ENCODE assay signal across 9 mouse cellular contexts in genomic region chr1:189757054-189757408, GRCm38 (mm10). TPM values are rescaled to one million over a fixed set of nuclear protein-coding genes. Genes with fewer than 3 reads are reported as not detected.
DNase-seq lines count a peak whose midpoint lies in the region; ATAC-seq and TF ChIP-seq lines count a peak whose summit lies in the region.
"Had no signal": no experiment of that assay in that cellular context is flagged by ENCODE, and none has a peak within 500 bp of the region (broad histone marks: within the 10 kb centered on the region; RNA-seq: fewer than 3 reads in every experiment).

No protein-coding gene starts in this region.

- no peak for DNase-seq in heart, postnatal 4 days
- DNase-seq in midbrain, embryonic 14.5 days = no peak
- DNase-seq in limb, embryonic 14.5 days (ENCODE audit: low spot score) = no peak
- no peak for DNase-seq in right cerebral cortex, postnatal 14 days
- DNase-seq in gastrocnemius, postnatal 10 days = no peak
- DNase-seq: thymus, postnatal 14 days had no signal

- H3K9me3 ChIP-seq in heart, embryonic 16.5 days (replicated peaks; ENCODE audit: control insufficient read depth, low read length) = no peaks in the 10 kb centered on the region
- H3K9me3 ChIP-seq in midbrain, embryonic 15.5 days = no peaks in the 10 kb centered on the region
- no peaks in the 10 kb centered on the region for H3K9me3 ChIP-seq in midbrain, embryonic 14.5 days (ENCODE audit: control insufficient read depth, low read length)
- H3K9me3 ChIP-seq in limb, embryonic 14.5 days (ENCODE audit: control insufficient read depth, low read length) = no peaks in the 10 kb centered on the region
- H3K9me3 ChIP-seq in stomach, embryonic 14.5 days (ENCODE audit: control insufficient read depth, low read depth, low read length) = no peaks in the 10 kb centered on the region

- ATAC-seq in heart, embryonic 16.5 days (replicated peaks; ENCODE audit: extremely low read depth, insufficient read depth, low FRiP score) = no peak
- ATAC-seq in midbrain, embryonic 15.5 days (replicated peaks) = no peak
- no peak for ATAC-seq in midbrain, embryonic 14.5 days (ENCODE audit: low FRiP score, low TSS enrichment)
- no peak for ATAC-seq in limb, embryonic 14.5 days (ENCODE audit: low FRiP score, low read depth)
- no peak for ATAC-seq in stomach, embryonic 14.5 days (ENCODE audit: insufficient number of reproducible peaks, insufficient read depth, low FRiP score, low read depth)

- no peak for TF ChIP-seq POLR2A in limb, embryonic 14.5 days (IDR thresholded peaks at IDR 0.05; ENCODE audit: borderline replicate concordance, extremely low read depth, insufficient read depth, insufficient read length)

- H3K4me2 ChIP-seq in heart, embryonic 16.5 days (ENCODE audit: low read depth, low read length) = no peak overlapping the region
- H3K4me2 ChIP-seq in midbrain, embryonic 15.5 days = no peak overlapping the region
- H3K4me2 ChIP-seq in midbrain, embryonic 14.5 days (ENCODE audit: low read length) = no peak overlapping the region
- H3K4me2 ChIP-seq in limb, embryonic 14.5 days (replicated peaks; ENCODE audit: low read depth, low read length, severe bottlenecking) = no peak overlapping the region
- peak overlapping the region; percentile 14; the same call in 1 of the 2 replicates for H3K4me2 ChIP-seq in stomach, embryonic 14.5 days (replicated peaks; ENCODE audit: low read depth, low read length)

- no peak overlapping the region for H3K4me3 ChIP-seq in heart, embryonic 16.5 days (ENCODE audit: low read length)
- no peak overlapping the region for H3K4me3 ChIP-seq in midbrain, embryonic 15.5 days
- no peak overlapping the region for H3K4me3 ChIP-seq in midbrain, embryonic 14.5 days (replicated peaks; ENCODE audit: low read depth, low read length)
- no peak overlapping the region for H3K4me3 ChIP-seq in limb, embryonic 14.5 days (replicated peaks; ENCODE audit: low read length)
- H3K4me3 ChIP-seq in stomach, embryonic 14.5 days (ENCODE audit: low read depth, low read length) = no peak overlapping the region

- WGBS in heart, embryonic 16.5 days = 66% methylated on average over 7 of the region's 7 CpGs
- 63% methylated on average over 7 of the region's 7 CpGs for WGBS in midbrain, embryonic 15.5 days
- 77% methylated on average over 7 of the region's 7 CpGs for WGBS in midbrain, embryonic 14.5 days
- 34% methylated on average over 7 of the region's 7 CpGs for WGBS in limb, embryonic 14.5 days
- 55% methylated on average over 7 of the region's 7 CpGs for WGBS in stomach, embryonic 14.5 days

- H3K36me3 ChIP-seq in heart, embryonic 16.5 days (ENCODE audit: control insufficient read depth, insufficient read depth) = no peaks in the 10 kb centered on the region
- H3K36me3 ChIP-seq in midbrain, embryonic 15.5 days (replicated peaks) = no peaks in the 10 kb centered on the region
- H3K36me3 ChIP-seq in midbrain, embryonic 14.5 days (ENCODE audit: control insufficient read depth, insufficient read depth, low read length) = no peaks in the 10 kb centered on the region
- H3K36me3 ChIP-seq in limb, embryonic 14.5 days (ENCODE audit: control insufficient read depth, insufficient read depth, low read length) = 0 out of 2 replicates have a peak, but pooled peaks cover 2% of the 10 kb centered on the region
- no peaks in the 10 kb centered on the region for H3K36me3 ChIP-seq in stomach, embryonic 14.5 days (ENCODE audit: control insufficient read depth, insufficient read depth, low read length)

- peaks cover 27% of the 10 kb centered on the region for H3K4me1 ChIP-seq in heart, embryonic 16.5 days (ENCODE audit: control insufficient read depth, insufficient read depth, low read length)
- H3K4me1 ChIP-seq in midbrain, embryonic 15.5 days = peaks cover 8% of the 10 kb centered on the region; the same call in 1 of the 2 replicates
- H3K4me1 ChIP-seq in midbrain, embryonic 14.5 days (ENCODE audit: control insufficient read depth, insufficient read depth, low read length) = 0 out of 2 replicates have a peak, but pooled peaks cover 2% of the 10 kb centered on the region
- H3K4me1 ChIP-seq in limb, embryonic 14.5 days (ENCODE audit: control insufficient read depth, insufficient read depth, low read length) = peaks cover 28% of the 10 kb centered on the region
- peaks cover 19% of the 10 kb centered on the region for H3K4me1 ChIP-seq in stomach, embryonic 14.5 days (ENCODE audit: control insufficient read depth, insufficient read depth, low read length)

- H3K27me3 ChIP-seq in heart, embryonic 16.5 days (ENCODE audit: control insufficient read depth, insufficient read depth, low read length) = no peaks in the 10 kb centered on the region
- no peaks in the 10 kb centered on the region for H3K27me3 ChIP-seq in midbrain, embryonic 15.5 days (replicated peaks)
- no peaks in the 10 kb centered on the region for H3K27me3 ChIP-seq in midbrain, embryonic 14.5 days (ENCODE audit: control insufficient read depth, insufficient read depth, low read length)
- no peaks in the 10 kb centered on the region for H3K27me3 ChIP-seq in limb, embryonic 14.5 days (ENCODE audit: control insufficient read depth, insufficient read depth, low read length)
- no peaks in the 10 kb centered on the region for H3K27me3 ChIP-seq in stomach, embryonic 14.5 days (ENCODE audit: control insufficient read depth, insufficient read depth, low read length)

- H3K27ac ChIP-seq in heart, embryonic 16.5 days (ENCODE audit: low read length) = peak overlapping the region; percentile 19
- 0 out of 2 replicates have a peak overlapping the region, but pooled peaks have one; percentile 11 for H3K27ac ChIP-seq in midbrain, embryonic 15.5 days
- H3K27ac ChIP-seq in midbrain, embryonic 14.5 days (replicated peaks; ENCODE audit: low read depth, low read length) = no peak overlapping the region
- H3K27ac ChIP-seq in limb, embryonic 14.5 days (replicated peaks; ENCODE audit: low read depth, low read length) = 0 out of 2 replicates have a peak overlapping the region, but pooled peaks have one; percentile 26
- no peak overlapping the region for H3K27ac ChIP-seq in stomach, embryonic 14.5 days (ENCODE audit: low read length)

- peak overlapping the region; percentile 35; the same call in 1 of the 2 replicates for H3K9ac ChIP-seq in heart, embryonic 16.5 days (ENCODE audit: low read length)
- no peak overlapping the region for H3K9ac ChIP-seq in midbrain, embryonic 15.5 days
- no peak overlapping the region for H3K9ac ChIP-seq in midbrain, embryonic 14.5 days (replicated peaks; ENCODE audit: low read length)
- H3K9ac ChIP-seq in limb, embryonic 14.5 days (ENCODE audit: low read depth, low read length, severe bottlenecking) = no peak overlapping the region
- H3K9ac ChIP-seq in stomach, embryonic 14.5 days (replicated peaks; ENCODE audit: low read depth, low read length) = no peak overlapping the region

RNA-seq across cellular contexts. Expression of gene Ptpn14, which starts 29.0 kb away (rescaled TPM):
- 8.0 and 9.6 TPM in 2 replicates for polyA plus RNA-seq in heart, embryonic 16.5 days (2015; fragmentation: Nextera tagmentation; extraction: Ambion mirVana)
- 10 to 100 TPM; 31.0 to 33.3 TPM for total RNA-seq in heart, postnatal 4 days (2021)
- 1.5 and 2.1 TPM in 2 replicates for polyA plus RNA-seq in midbrain, embryonic 15.5 days (2015; fragmentation: Nextera tagmentation; extraction: Ambion mirVana)
- polyA plus RNA-seq in midbrain, embryonic 14.5 days (2014; fragmentation: Nextera tagmentation; extraction: Ambion mirVana) = 0.70 and 1.7 TPM in 2 replicates
- polyA plus RNA-seq in limb, embryonic 14.5 days (2012; rRNA removed) = 21.8 and 25.1 TPM in 2 replicates
- polyA plus RNA-seq in limb, embryonic 14.5 days (2014; fragmentation: Nextera tagmentation; extraction: Ambion mirVana) = 16.1 and 16.4 TPM in 2 replicates
- polyA plus RNA-seq in stomach, embryonic 14.5 days (2014; fragmentation: Nextera tagmentation; extraction: Ambion mirVana) = 11.2 and 14.3 TPM in 2 replicates
- 10 to 100 TPM; 13.0 to 20.5 TPM for total RNA-seq in gastrocnemius, postnatal 10 days (2021)

Comparison
In these comparisons a context has a peak if more than half of its experiments do, and no peak if none do; other contexts are left out.
1. H3K27ac ChIP-seq: peak in heart, embryonic 16.5 days (single experiment), midbrain, embryonic 15.5 days (single experiment) and limb, embryonic 14.5 days (single experiment); none in midbrain, embryonic 14.5 days (single experiment) and stomach, embryonic 14.5 days (single experiment).